9 mouse cellular contexts compared by ENCODE assay signal in the genomic region with DNA sequence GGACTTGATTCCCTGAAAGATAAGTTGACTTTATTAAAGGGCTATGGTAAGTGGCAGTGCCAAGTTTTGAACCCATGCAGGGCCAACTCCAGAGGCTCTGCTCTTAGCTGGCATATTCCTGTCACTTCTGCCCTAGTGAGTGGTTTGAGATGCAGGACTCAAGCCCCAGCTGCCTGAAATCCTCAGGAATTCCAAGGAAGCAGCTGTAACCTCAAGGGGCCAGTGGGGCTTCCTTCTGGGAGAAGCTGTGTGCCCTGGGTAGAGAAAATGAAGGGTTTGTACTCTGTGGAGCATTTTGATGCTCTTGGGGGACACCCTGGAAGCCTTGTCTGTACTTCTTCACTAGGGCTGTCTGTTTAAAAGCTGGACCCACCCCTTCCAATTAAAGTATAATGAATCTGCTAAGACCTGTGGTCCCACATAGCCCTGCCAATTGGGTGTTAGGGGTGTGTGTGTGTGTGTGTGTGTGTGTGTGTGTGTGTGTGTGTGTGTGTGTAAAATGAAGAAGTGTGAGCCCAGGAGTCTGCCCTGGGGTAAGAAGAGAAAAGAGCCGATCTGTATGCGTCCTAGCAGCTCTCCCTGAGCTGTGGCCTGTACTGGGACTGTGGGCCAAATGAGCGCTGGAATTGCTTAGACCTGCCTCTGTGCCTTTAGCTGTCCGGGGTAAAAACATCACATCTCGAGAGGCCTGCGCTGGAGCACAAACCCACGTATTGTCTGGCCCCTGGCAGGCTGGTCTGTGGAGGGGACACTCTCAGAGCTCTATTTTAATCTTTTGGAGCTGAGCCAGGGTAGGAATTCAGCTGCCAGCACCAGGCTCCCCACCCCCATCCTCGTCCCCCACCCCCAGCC.
DNase-seq lines count a peak whose midpoint lies in the region; ATAC-seq lines count a peak whose summit lies in the region.
"Had no signal": no experiment of that assay in that cellular context is flagged by ENCODE, and none has a peak within 500 bp of the region (broad histone marks: within the 10 kb centered on the region; RNA-seq: fewer than 3 reads in every experiment).

No protein-coding gene starts in this region.

- 0 out of 2 replicates have a peak, but pooled peaks cover 7% of the 10 kb centered on the region for H3K4me1 ChIP-seq in kidney, embryonic 14.5 days (ENCODE audit: control insufficient read depth, insufficient read depth, low read length)
- peaks cover 9% of the 10 kb centered on the region for H3K4me1 ChIP-seq in forebrain, embryonic 16.5 days (replicated peaks; ENCODE audit: control insufficient read depth, insufficient read depth, low read length)

- no peak overlapping the region for H3K27ac ChIP-seq in kidney, embryonic 14.5 days (ENCODE audit: low read depth, low read length)
- H3K27ac ChIP-seq in forebrain, embryonic 16.5 days (ENCODE audit: low read length) = peak overlapping the region; percentile 56
- H3K27ac ChIP-seq: liver, embryonic 14.5 days had no signal

- H3K36me3 ChIP-seq in kidney, embryonic 14.5 days (ENCODE audit: control insufficient read depth, insufficient read depth, low read length) = no peaks in the 10 kb centered on the region
- H3K36me3 ChIP-seq in forebrain, embryonic 16.5 days (ENCODE audit: control insufficient read depth, insufficient read depth) = no peaks in the 10 kb centered on the region

- H3K4me3 ChIP-seq in kidney, embryonic 14.5 days (ENCODE audit: low read length) = no peak overlapping the region
- no peak overlapping the region for H3K4me3 ChIP-seq in forebrain, embryonic 16.5 days (replicated peaks; ENCODE audit: low read length)

- no peaks in the 10 kb centered on the region for H3K9me3 ChIP-seq in kidney, embryonic 14.5 days (ENCODE audit: control insufficient read depth, low read length)
- no peaks in the 10 kb centered on the region for H3K9me3 ChIP-seq in forebrain, embryonic 16.5 days (ENCODE audit: control insufficient read depth, low read length)

- no peaks in the 10 kb centered on the region for H3K27me3 ChIP-seq in kidney, embryonic 14.5 days (ENCODE audit: control insufficient read depth, insufficient read depth, low read length)
- no peaks in the 10 kb centered on the region for H3K27me3 ChIP-seq in forebrain, embryonic 16.5 days (replicated peaks; ENCODE audit: control insufficient read depth, insufficient read depth, low read length)

- no peak overlapping the region for H3K9ac ChIP-seq in kidney, embryonic 14.5 days (ENCODE audit: low read depth, low read length)
- no peak overlapping the region for H3K9ac ChIP-seq in forebrain, embryonic 16.5 days (replicated peaks; ENCODE audit: low read depth, low read length)
- H3K9ac ChIP-seq: liver, embryonic 14.5 days had no signal

- no peak for DNase-seq in kidney, postnatal 4 days
- peak; percentile 25 to 37 for DNase-seq in layer of hippocampus, postnatal 36 days
- DNase-seq in retina, postnatal 7 days (ENCODE audit: low read depth, low spot score) = peak; percentile 13
- DNase-seq in urinary bladder, postnatal 25 days (ENCODE audit: low spot score) = no peak
- DNase-seq in embryo, embryonic 10.5 days (ENCODE audit: low spot score) = no peak
- DNase-seq in lung, postnatal 10 days = no peak

- WGBS in kidney, embryonic 14.5 days = 41% methylated on average over 8 of the region's 8 CpGs
- WGBS in forebrain, embryonic 16.5 days = 2% methylated on average over 8 of the region's 8 CpGs

- H3K4me2 ChIP-seq in kidney, embryonic 14.5 days (replicated peaks; ENCODE audit: low read depth, low read length) = no peak overlapping the region
- no peak overlapping the region for H3K4me2 ChIP-seq in forebrain, embryonic 16.5 days (ENCODE audit: low read length)

- peak; percentile 39; the same call in 1 of the 2 replicates for ATAC-seq in kidney, embryonic 14.5 days (ENCODE audit: low FRiP score, low TSS enrichment)
- peak; percentile 97 for ATAC-seq in forebrain, embryonic 16.5 days

Comparison
In these comparisons a context has a peak if more than half of its experiments do, and no peak if none do; other contexts are left out.
1. DNase-seq: peak in layer of hippocampus, postnatal 36 days (2 of 2) and retina, postnatal 7 days (single experiment); none in kidney, postnatal 4 days (0 of 2), urinary bladder, postnatal 25 days (single experiment), embryo, embryonic 10.5 days (single experiment) and lung, postnatal 10 days (single experiment).